Mouse (Mus musculus) MEL (cell line): ENCODE measurements around the gene Galnt13.

Source experiments
- CTCF ChIP-seq, 3 experiments: IDR thresholded peaks in 2 of 3; conservative IDR thresholded peaks in 1 of 3; 2 replicates each; pipeline ENCODE4 v1.5.1; 2011 to 2012; ENCODE audit warnings: low read length in 3 of 3, low read depth in 2 of 3, mild to moderate bottlenecking in 2 of 3, improper control_type of control experiment in 1 of 3, inconsistent platforms in 1 of 3, mixed read lengths in 1 of 3, moderate library complexity in 1 of 3; ENCODE audit not compliant: control insufficient read depth in 1 of 3, insufficient read depth in 1 of 3, poor library complexity in 1 of 3, severe bottlenecking in 1 of 3
- GATA1 ChIP-seq: IDR thresholded peaks from 2 replicates; pipeline ENCODE4 v1.6.1; 2011; ENCODE audit warnings: low read depth, low read length, improper control_type of control experiment
- MAFK ChIP-seq: IDR thresholded peaks from 2 replicates; pipeline ENCODE4 v1.6.1; 2011; ENCODE audit warnings: low read depth, mild to moderate bottlenecking, low read length, improper control_type of control experiment, borderline replicate concordance
- NRF1 ChIP-seq: IDR thresholded peaks from 2 replicates; pipeline ENCODE4 v1.6.1; 2014; ENCODE audit warnings: low read depth, mild to moderate bottlenecking, inconsistent platforms, low read length, improper control_type of control experiment, moderate library complexity; ENCODE audit not compliant: poor library complexity, insufficient read depth, severe bottlenecking
- POLR2A ChIP-seq, 2 experiments: IDR thresholded peaks; 2 replicates each; pipeline ENCODE4 v1.6.1; 2011 to 2012; ENCODE audit warnings: low read length in 2 of 2, mild to moderate bottlenecking in 2 of 2, control low read depth in 1 of 2, improper control_type of control experiment in 1 of 2, low read depth in 1 of 2, moderate library complexity in 1 of 2; ENCODE audit not compliant: control insufficient read depth in 1 of 2, insufficient read depth in 1 of 2, poor library complexity in 1 of 2
- POLR2AphosphoS5 ChIP-seq: IDR thresholded peaks from 2 replicates; pipeline ENCODE4 v1.6.1; 2012; ENCODE audit warnings: low read depth, borderline replicate concordance, mild to moderate bottlenecking, inconsistent platforms, low read length, moderate library complexity, mixed read lengths
- SIN3A ChIP-seq: IDR thresholded peaks from 2 replicates; pipeline ENCODE4 v1.6.1; 2012; ENCODE audit warnings: low read length, improper control_type of control experiment, inconsistent platforms
- TBP ChIP-seq: IDR thresholded peaks from 2 replicates; pipeline ENCODE4 v1.8.0; 2011; ENCODE audit warnings: low read depth, low read length, improper control_type of control experiment
- USF1 ChIP-seq: IDR thresholded peaks from 2 replicates; pipeline ENCODE4 v1.6.1; 2014; ENCODE audit warnings: low read depth, mild to moderate bottlenecking, inconsistent platforms, low read length, improper control_type of control experiment, moderate library complexity
- ZKSCAN1 ChIP-seq: IDR thresholded peaks from 2 replicates; pipeline ENCODE4 v1.6.1; 2012; ENCODE audit warnings: low read depth, mild to moderate bottlenecking, inconsistent platforms, low read length, improper control_type of control experiment, moderate library complexity

- TF ChIP-seq USF1 (no peak), TBP (no peak), MAFK (no peak), POLR2A (IDR thresholded peaks at IDR 0.05; ENCODE audit: control insufficient read depth in 1 of 2, insufficient read depth in 1 of 2, low read depth in 1 of 2, low read length in 2 of 2, poor library complexity in 1 of 2) (no peak), CTCF (IDR thresholded peaks at IDR 0.05 in 2 of 3, conservative IDR thresholded peaks at IDR 0.05 in 1 of 3; ENCODE audit: control insufficient read depth in 1 of 3, insufficient read depth in 1 of 3, low read depth in 2 of 3, low read length in 3 of 3, poor library complexity in 1 of 3, severe bottlenecking in 1 of 3) (no peak), NRF1 (no peak), SIN3A (no peak), ZKSCAN1 (no peak), POLR2AphosphoS5 (no peak), GATA1 (no peak)
These were observed 342.7 kb downstream of the Galnt13 start for GRCm38 (mm10) chr2:54778790-54779273.
